Mouse (Mus musculus): ENCODE measurements around the gene Grin3a. TPM values are rescaled to one million over a fixed set of nuclear protein-coding genes. Genes with fewer than 3 reads are reported as not detected.

Grin3a gene
- total RNA-seq (2012; rRNA removed): 0.03 and 0.04 TPM in 2 replicates
- under 1 TPM in 1 of 2 experiments, not detected in 1; 0.10 TPM for polyA plus RNA-seq (2012; ENCODE audit: insufficient read depth in 1 of 2, insufficient read length in 2 of 2, low read depth in 1 of 2, low replicate concordance in 2 of 2, missing spikeins in 1 of 2)

GRCm38 (mm10) chr4:49845612-49845985 is at the start of gene Grin3a:
Gene Grin3a, minus strand, starts transcription at chr4:49845744.
- no peak for DNase-seq (ENCODE audit: low read depth, low spot score)
- Histone ChIP-seq H3K27ac (ENCODE audit: control insufficient read depth, low read depth, low read length) (no peak within 1 kb of the TSS), H3K79me2 (ENCODE audit: control insufficient read depth, insufficient read depth, low read length, poor library complexity) (no peaks in the 10 kb centered on the region), H3K4me1 (ENCODE audit: control insufficient read depth in 1 of 2, insufficient read depth in 2 of 2, low read length in 2 of 2) (no peaks in the 10 kb centered on the region), H3K4me3 (ENCODE audit: control insufficient read depth in 1 of 2, insufficient read depth in 1 of 2, low read depth in 2 of 2, low read length in 2 of 2) (no peak within 1 kb of the TSS), H3K36me3 (ENCODE audit: control insufficient read depth in 1 of 2, insufficient read depth in 2 of 2, low read length in 2 of 2) (no peaks in the 10 kb centered on the region), H3K9me3 (replicated peaks; ENCODE audit: insufficient read depth, low read length) (no peaks in the 10 kb centered on the region), H3K27me3 (ENCODE audit: control insufficient read depth in 1 of 2, insufficient read depth in 2 of 2, low read length in 2 of 2) (no peaks in the 10 kb centered on the region), H3K9ac (ENCODE audit: control insufficient read depth, low read depth, low read length, poor library complexity, severe bottlenecking) (no peak within 1 kb of the TSS)
- TF ChIP-seq RCOR1 (IDR thresholded peaks at IDR 0.05; ENCODE audit: low read depth, low read length): no peak
- TF ChIP-seq MAZ (IDR thresholded peaks at IDR 0.05; ENCODE audit: low read depth, low read length): no peak
- no peak for TF ChIP-seq USF2 (IDR thresholded peaks at IDR 0.05; ENCODE audit: borderline replicate concordance in 1 of 2, insufficient read depth in 1 of 2, low read depth in 1 of 2, low read length in 2 of 2)
- no peak for TF ChIP-seq MYC (IDR thresholded peaks at IDR 0.05; ENCODE audit: low read depth, low read length)
- TF ChIP-seq TBP (IDR thresholded peaks at IDR 0.05; ENCODE audit: low read depth, low read length): no peak
- no peak for TF ChIP-seq MEF2A (IDR thresholded peaks at IDR 0.05; ENCODE audit: extremely low read depth, insufficient replicate concordance, low read depth, low read length, poor library complexity, severe bottlenecking)

GRCm38 (mm10) chr4:49891835-49892301 is 46.3 kb upstream of the Grin3a start:
- no peak for DNase-seq (ENCODE audit: low read depth, low spot score)
- H3K9me3 ChIP-seq (replicated peaks; ENCODE audit: insufficient read depth, low read length): no peaks in the 10 kb centered on the region
- no peak overlapping the region for H3K4me3 ChIP-seq (ENCODE audit: control insufficient read depth in 1 of 2, insufficient read depth in 1 of 2, low read depth in 2 of 2, low read length in 2 of 2)
- H3K36me3 ChIP-seq (ENCODE audit: control insufficient read depth in 1 of 2, insufficient read depth in 2 of 2, low read length in 2 of 2): no peaks in the 10 kb centered on the region
- TF ChIP-seq HCFC1 (IDR thresholded peaks at IDR 0.05; ENCODE audit: low read depth, low read length): no peak
- no peak for TF ChIP-seq MAZ (IDR thresholded peaks at IDR 0.05; ENCODE audit: low read depth, low read length)
- no peak for TF ChIP-seq MXI1 (IDR thresholded peaks at IDR 0.05; ENCODE audit: low read depth, low read length)
- no peak for TF ChIP-seq MYB (IDR thresholded peaks at IDR 0.05; ENCODE audit: low read depth, low read length)
- no peak for TF ChIP-seq SIN3A (IDR thresholded peaks at IDR 0.05; ENCODE audit: low read length)
- TF ChIP-seq UBTF (IDR thresholded peaks at IDR 0.05; ENCODE audit: borderline replicate concordance, insufficient read depth, low read depth, low read length): no peak
- TF ChIP-seq POLR2A (IDR thresholded peaks at IDR 0.05; ENCODE audit: control insufficient read depth in 1 of 2, insufficient read depth in 1 of 2, low read depth in 1 of 2, low read length in 2 of 2, poor library complexity in 1 of 2): no peak
- no peak for TF ChIP-seq CHD2 (IDR thresholded peaks at IDR 0.05; ENCODE audit: low read length)
- TF ChIP-seq KAT2A (conservative IDR thresholded peaks at IDR 0.05; ENCODE audit: low read depth, low read length): no peak
- TF ChIP-seq TBP (IDR thresholded peaks at IDR 0.05; ENCODE audit: low read depth, low read length): no peak
- H3K79me2 ChIP-seq (ENCODE audit: control insufficient read depth, insufficient read depth, low read length, poor library complexity): no peaks in the 10 kb centered on the region
- H3K27me3 ChIP-seq (ENCODE audit: control insufficient read depth in 1 of 2, insufficient read depth in 2 of 2, low read length in 2 of 2): no peaks in the 10 kb centered on the region
- H3K9ac ChIP-seq (ENCODE audit: control insufficient read depth, low read depth, low read length, poor library complexity, severe bottlenecking): no peak overlapping the region
- H3K27ac ChIP-seq (ENCODE audit: control insufficient read depth, low read depth, low read length): no peak overlapping the region
- no peaks in the 10 kb centered on the region for H3K4me1 ChIP-seq (ENCODE audit: control insufficient read depth in 1 of 2, insufficient read depth in 2 of 2, low read length in 2 of 2)

GRCm38 (mm10) chr4:49877084-49877483 is 31.5 kb upstream of the Grin3a start:
- Histone ChIP-seq H3K4me1 (ENCODE audit: control insufficient read depth in 1 of 2, insufficient read depth in 2 of 2, low read length in 2 of 2) (no peaks in the 10 kb centered on the region), H3K79me2 (ENCODE audit: control insufficient read depth, insufficient read depth, low read length, poor library complexity) (no peaks in the 10 kb centered on the region), H3K27me3 (ENCODE audit: control insufficient read depth in 1 of 2, insufficient read depth in 2 of 2, low read length in 2 of 2) (no peaks in the 10 kb centered on the region), H3K36me3 (ENCODE audit: control insufficient read depth in 1 of 2, insufficient read depth in 2 of 2, low read length in 2 of 2) (no peaks in the 10 kb centered on the region), H3K9me3 (replicated peaks; ENCODE audit: insufficient read depth, low read length) (no peaks in the 10 kb centered on the region), H3K9ac (ENCODE audit: control insufficient read depth, low read depth, low read length, poor library complexity, severe bottlenecking) (no peak overlapping the region), H3K27ac (ENCODE audit: control insufficient read depth, low read depth, low read length) (no peak overlapping the region), H3K4me3 (ENCODE audit: control insufficient read depth in 1 of 2, insufficient read depth in 1 of 2, low read depth in 2 of 2, low read length in 2 of 2) (no peak overlapping the region)
- no peak for DNase-seq (ENCODE audit: low read depth, low spot score)
- TF ChIP-seq TAL1 (IDR thresholded peaks at IDR 0.05; ENCODE audit: low read length) (no peak), USF1 (IDR thresholded peaks at IDR 0.05; ENCODE audit: low read depth, low read length) (no peak), CHD2 (IDR thresholded peaks at IDR 0.05; ENCODE audit: low read length) (no peak), RAD21 (IDR thresholded peaks at IDR 0.05; ENCODE audit: low read depth, low read length) (no peak), ZC3H11A (IDR thresholded peaks at IDR 0.05; ENCODE audit: low read depth, low read length) (no peak), BHLHE40 (IDR thresholded peaks at IDR 0.05; ENCODE audit: borderline replicate concordance, low read depth, low read length) (no peak), NELFE (IDR thresholded peaks at IDR 0.05; ENCODE audit: low read depth, low read length) (no peak), GATA1 (IDR thresholded peaks at IDR 0.05; ENCODE audit: low read depth, low read length) (no peak), MAFK (IDR thresholded peaks at IDR 0.05; ENCODE audit: borderline replicate concordance, low read depth, low read length) (no peak), JUND (IDR thresholded peaks at IDR 0.05; ENCODE audit: low read depth, low read length) (no peak), MYC (IDR thresholded peaks at IDR 0.05; ENCODE audit: low read depth, low read length) (no peak), TCF12 (IDR thresholded peaks at IDR 0.05; ENCODE audit: low read depth, low read length) (no peak), TBP (IDR thresholded peaks at IDR 0.05; ENCODE audit: low read depth, low read length) (no peak), MAZ (IDR thresholded peaks at IDR 0.05; ENCODE audit: low read depth, low read length) (no peak), RCOR1 (IDR thresholded peaks at IDR 0.05; ENCODE audit: low read depth, low read length) (no peak), SIN3A (IDR thresholded peaks at IDR 0.05; ENCODE audit: low read length) (no peak)
